Mouse (Mus musculus): ENCODE measurements around the gene Zfp574. TPM values are rescaled to one million over a fixed set of nuclear protein-coding genes. Genes with fewer than 3 reads are reported as not detected.
"Not testable (repeated sequence)": the region's sequence is repeated elsewhere in the genome, so short reads cannot be mapped to it uniquely, and the experiment has no call there.

The Zfp574 gene
- 36.6 and 39.2 TPM in 2 replicates for polyA plus RNA-seq (2012; rRNA removed)

DNA sequence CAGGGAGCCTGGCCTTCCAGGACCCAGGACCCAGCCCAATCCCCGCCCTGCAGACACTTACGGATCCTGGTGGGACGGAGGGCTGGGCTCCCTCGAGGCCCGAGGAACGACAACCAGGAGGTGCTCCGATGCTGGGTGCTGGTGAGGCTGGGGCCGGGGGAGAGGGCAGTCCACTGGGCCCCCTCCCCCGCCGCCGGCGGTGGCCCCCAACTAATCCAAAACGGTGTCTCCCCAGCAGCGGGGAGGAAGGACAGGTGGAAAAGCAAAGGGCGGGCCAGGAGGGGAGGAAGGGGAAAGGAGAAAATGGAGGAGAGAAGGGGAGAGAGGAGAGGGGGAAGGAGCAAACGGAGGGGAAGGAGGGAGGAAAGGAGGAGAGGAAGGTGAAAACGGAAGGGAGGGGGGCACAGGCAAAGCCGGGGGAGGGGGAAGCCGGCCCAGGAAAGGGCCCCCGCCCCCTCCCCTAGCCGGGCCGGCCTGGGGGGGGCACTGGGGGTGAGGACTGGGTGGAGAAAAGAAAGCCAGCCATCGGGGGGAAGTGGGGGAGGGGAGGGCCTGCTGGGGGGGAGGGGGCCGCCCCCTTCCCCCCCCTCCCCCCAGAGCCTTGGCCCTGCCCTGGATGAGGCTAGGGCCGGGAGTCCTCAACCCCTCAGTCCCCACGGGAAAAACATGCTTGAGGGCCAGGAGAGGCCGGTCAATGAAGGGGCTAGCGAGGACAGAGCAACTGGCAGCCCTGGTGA lies at the start of gene Zfp574, which contains the start of gene Grik5:
Gene Zfp574 (plus strand): TSS at position 589 of the 737 bp plus-strand sequence.
Gene Grik5 (minus strand): TSS at position 368 of the 737 bp plus-strand sequence.
- Histone ChIP-seq H3K27ac (ENCODE audit: insufficient read depth, low read length) (peak within 1 kb of the TSS; percentile 97), H3K4me3 (ENCODE audit: insufficient read depth, low read length) (peak within 1 kb of the TSS; percentile 90), H3K4me1 (ENCODE audit: control insufficient read depth, insufficient read depth, low read length) (peaks cover 4% of the 10 kb centered on the region; the same call in 1 of the 2 replicates)
- TF ChIP-seq POLR2A (IDR thresholded peaks at IDR 0.05; ENCODE audit: extremely low read depth, insufficient read depth, low read length) (no peak), CTCF (IDR thresholded peaks at IDR 0.05; ENCODE audit: extremely low read depth, insufficient read depth, low read length) (no peak)

DNA sequence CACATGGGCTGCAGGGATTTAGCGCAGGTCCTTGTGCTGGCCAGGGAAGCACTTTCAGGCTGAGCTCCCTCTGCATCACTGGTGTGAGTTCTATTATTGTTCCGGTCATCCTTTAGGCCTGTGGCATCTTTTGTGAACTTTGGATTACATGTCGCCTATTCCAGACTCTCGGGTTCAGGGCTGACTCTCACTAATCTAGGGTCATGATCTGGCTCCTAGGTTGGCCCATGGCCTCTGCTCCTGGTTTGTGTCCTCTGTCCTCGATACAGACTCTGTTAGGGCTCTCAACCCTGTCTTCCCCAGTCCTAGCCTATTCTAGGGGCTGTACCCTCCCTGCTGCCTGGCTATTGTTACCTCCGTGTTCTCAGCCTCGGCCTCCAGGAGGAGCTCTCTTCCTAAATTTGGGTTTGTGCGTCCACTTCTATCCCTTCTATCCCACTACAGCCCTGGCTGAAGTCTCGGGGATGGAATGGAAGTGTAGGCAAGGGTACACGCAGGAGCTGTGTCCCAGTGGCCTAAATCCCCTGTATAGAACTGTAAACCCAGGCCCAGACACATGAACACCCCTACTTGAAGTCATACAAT lies 46.4 kb upstream of the Zfp574 start:
- H3K4me1 ChIP-seq (ENCODE audit: control insufficient read depth, insufficient read depth, low read length), result no peaks in the 10 kb centered on the region
- TF ChIP-seq CTCF (IDR thresholded peaks at IDR 0.05; ENCODE audit: extremely low read depth, insufficient read depth, low read length), result peak; percentile 28; the same call in 1 of the 2 replicates
- TF ChIP-seq POLR2A (IDR thresholded peaks at IDR 0.05; ENCODE audit: extremely low read depth, insufficient read depth, low read length), result no peak
- H3K4me3 ChIP-seq (ENCODE audit: insufficient read depth, low read length), result no peak overlapping the region
- H3K27ac ChIP-seq (ENCODE audit: insufficient read depth, low read length), result no peak overlapping the region

GRCm38 (mm10) chr7:25026452-25026851 lies 45.9 kb upstream of the Zfp574 start:
- Histone ChIP-seq H3K27ac (ENCODE audit: insufficient read depth, low read length) (no peak overlapping the region), H3K4me3 (ENCODE audit: insufficient read depth, low read length) (no peak overlapping the region), H3K4me1 (ENCODE audit: control insufficient read depth, insufficient read depth, low read length) (no peaks in the 10 kb centered on the region)
- TF ChIP-seq CTCF (IDR thresholded peaks at IDR 0.05; ENCODE audit: extremely low read depth, insufficient read depth, low read length) (no peak), POLR2A (IDR thresholded peaks at IDR 0.05; ENCODE audit: extremely low read depth, insufficient read depth, low read length) (no peak)

GRCm38 (mm10) chr7:25030032-25030753 lies 42.2 kb upstream of the Zfp574 start:
- TF ChIP-seq CTCF (IDR thresholded peaks at IDR 0.05; ENCODE audit: extremely low read depth, insufficient read depth, low read length) (peak; percentile 78), POLR2A (IDR thresholded peaks at IDR 0.05; ENCODE audit: extremely low read depth, insufficient read depth, low read length) (no peak)
- no peaks in the 10 kb centered on the region; the same call in 1 of the 2 replicates for H3K4me1 ChIP-seq (ENCODE audit: control insufficient read depth, insufficient read depth, low read length)
- no peak overlapping the region for H3K4me3 ChIP-seq (ENCODE audit: insufficient read depth, low read length)
- no peak overlapping the region for H3K27ac ChIP-seq (ENCODE audit: insufficient read depth, low read length)

- Histone ChIP-seq H3K4me1 (ENCODE audit: control insufficient read depth, insufficient read depth, low read length) (no peaks in the 10 kb centered on the region; the same call in 1 of the 2 replicates), H3K27ac (ENCODE audit: insufficient read depth, low read length) (no peak overlapping the region), H3K4me3 (ENCODE audit: insufficient read depth, low read length) (no peak overlapping the region)
- TF ChIP-seq POLR2A (IDR thresholded peaks at IDR 0.05; ENCODE audit: extremely low read depth, insufficient read depth, low read length) (no peak), CTCF (IDR thresholded peaks at IDR 0.05; ENCODE audit: extremely low read depth, insufficient read depth, low read length) (no peak)
These were observed 40.8 kb upstream of the Zfp574 start for GRCm38 (mm10) chr7:25031528-25031927.

- TF ChIP-seq CTCF (IDR thresholded peaks at IDR 0.05; ENCODE audit: extremely low read depth, insufficient read depth, low read length), result no peak
- TF ChIP-seq POLR2A (IDR thresholded peaks at IDR 0.05; ENCODE audit: extremely low read depth, insufficient read depth, low read length), result no peak
- H3K4me1 ChIP-seq (ENCODE audit: control insufficient read depth, insufficient read depth, low read length), result no peaks in the 10 kb centered on the region; the same call in 1 of the 2 replicates
- no peak overlapping the region for H3K4me3 ChIP-seq (ENCODE audit: insufficient read depth, low read length)
- H3K27ac ChIP-seq (ENCODE audit: insufficient read depth, low read length), result no peak overlapping the region
These were observed 37.6 kb upstream of the Zfp574 start for GRCm38 (mm10) chr7:25034796-25035195.

GRCm38 (mm10) chr7:25035916-25036315 lies 36.5 kb upstream of the Zfp574 start:
- H3K4me3 ChIP-seq (ENCODE audit: insufficient read depth, low read length), result no peak overlapping the region
- peaks cover 2% of the 10 kb centered on the region for H3K4me1 ChIP-seq (ENCODE audit: control insufficient read depth, insufficient read depth, low read length)
- H3K27ac ChIP-seq (ENCODE audit: insufficient read depth, low read length), result no peak overlapping the region
- TF ChIP-seq CTCF (IDR thresholded peaks at IDR 0.05; ENCODE audit: extremely low read depth, insufficient read depth, low read length), result peak; percentile 87
- no peak for TF ChIP-seq POLR2A (IDR thresholded peaks at IDR 0.05; ENCODE audit: extremely low read depth, insufficient read depth, low read length)

DNA sequence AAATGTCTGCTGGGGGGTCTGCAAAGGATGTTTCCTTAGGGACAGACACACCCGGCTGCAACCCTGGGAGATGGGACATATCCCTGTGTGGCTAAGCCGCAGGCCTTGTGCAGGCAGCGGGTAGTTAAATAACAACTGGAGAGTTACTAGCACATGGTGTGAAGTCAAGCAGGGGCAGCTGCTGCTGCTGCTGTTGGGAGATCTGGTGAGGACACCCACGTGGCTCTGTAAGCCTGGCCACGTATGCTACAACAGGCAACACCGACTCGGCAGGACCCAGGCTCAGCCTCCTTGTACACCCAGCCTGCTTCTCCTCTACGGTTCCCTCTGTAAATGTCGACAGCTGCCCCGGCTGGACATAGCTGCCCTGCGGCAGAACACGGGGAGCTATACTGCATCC lies 30.4 kb upstream of the Zfp574 start:
- H3K4me3 ChIP-seq (ENCODE audit: insufficient read depth, low read length), result no peak overlapping the region
- no peak overlapping the region; the same call in 1 of the 2 replicates for H3K27ac ChIP-seq (ENCODE audit: insufficient read depth, low read length)
- H3K4me1 ChIP-seq (ENCODE audit: control insufficient read depth, insufficient read depth, low read length), result peaks cover 5% of the 10 kb centered on the region
- TF ChIP-seq CTCF (IDR thresholded peaks at IDR 0.05; ENCODE audit: extremely low read depth, insufficient read depth, low read length) (no peak), POLR2A (IDR thresholded peaks at IDR 0.05; ENCODE audit: extremely low read depth, insufficient read depth, low read length) (no peak)

- not testable (repeated sequence) for H3K4me3 ChIP-seq (ENCODE audit: insufficient read depth, low read length); H3K27ac ChIP-seq (ENCODE audit: insufficient read depth, low read length); H3K4me1 ChIP-seq (ENCODE audit: control insufficient read depth, insufficient read depth, low read length)
These were observed 27.8 kb upstream of the Zfp574 start for GRCm38 (mm10) chr7:25044599-25044998.

All from cortical plate, adult 2 months (tissue).